Mouse (Mus musculus) liver, embryonic 16.5 days (tissue): ENCODE results near the gene Cd82. TPM values are rescaled to one million over a fixed set of nuclear protein-coding genes. Genes with fewer than 3 reads are reported as not detected.
A peak's percentile ranks its signal among the peaks of the same experiment; 100 is the strongest.

ENCODE experiments used
- ATAC-seq: fragments of 200-750 bp; cut with Nextera tagmentation; 2 replicates; pipeline ENCODE4 v1.8.0; 2017; ENCODE audit warnings: low read depth, mild to moderate bottlenecking, moderate number of reproducible peaks, moderate library complexity
- H3K27ac ChIP-seq: fragments of 300-500 bp; sonication (generic); 2 replicates; pipeline ENCODE4 v1.5.1; 2014; ENCODE audit warnings: mild to moderate bottlenecking, low read length
- H3K27me3 ChIP-seq: fragments of 300-500 bp; sonication (generic); 2 replicates; pipeline ENCODE4 v1.6.1; 2014; ENCODE audit warnings: low read depth, low read length, mixed read lengths; ENCODE audit not compliant: control insufficient read depth, insufficient read depth
- H3K36me3 ChIP-seq: fragments of 300-500 bp; sonication (generic); 2 replicates; pipeline ENCODE4 v1.6.1; 2014; ENCODE audit warnings: mild to moderate bottlenecking; ENCODE audit not compliant: control insufficient read depth, insufficient read depth
- H3K4me1 ChIP-seq: fragments of 300-500 bp; sonication (generic); 2 replicates; pipeline ENCODE4 v1.6.1; 2014; ENCODE audit warnings: low read depth, low read length, mixed read lengths; ENCODE audit not compliant: control insufficient read depth
- H3K4me2 ChIP-seq: fragments of 300-500 bp; sonication (generic); 2 replicates; pipeline ENCODE4 v1.6.1; 2014; ENCODE audit warnings: low read depth, low read length, mixed read lengths
- H3K4me3 ChIP-seq: fragments of 300-500 bp; sonication (generic); 2 replicates; pipeline ENCODE4 v1.5.1; 2014; ENCODE audit warnings: low read depth, mild to moderate bottlenecking, low read length
- H3K9ac ChIP-seq: fragments of 300-500 bp; sonication (generic); 2 replicates; pipeline ENCODE4 v1.6.1; 2014; ENCODE audit warnings: low read depth, low read length
- H3K9me3 ChIP-seq: fragments of 300-500 bp; sonication (generic); replicated peaks from 2 replicates; pipeline ENCODE4 v1.6.1; 2016; ENCODE audit warnings: low read length; ENCODE audit not compliant: control insufficient read depth
- WGBS: fragments of 180-500 bp; shearing (Covaris S2); extraction: QIAGEN DNeasy Blood & Tissue Kit; methylation state at CpG from one replicate; pipeline ENCODE4 v1.1.7; 2014; ENCODE audit not compliant: insufficient replicate concordance; 5-methylcytosine and 5-hydroxymethylcytosine counted together
- polyA plus RNA-seq: library from polyadenylated mRNA; unstranded; fragments of >200 nt; fragmentation: Nextera tagmentation; extraction: Ambion mirVana; gene quantifications from 2 replicates; pipeline ENCODE4 v1.2.1, GENCODE M21; 2015

Gene Cd82
- polyA plus RNA-seq, 1 experiment from 2014 or later: 112 TPM

DNA sequence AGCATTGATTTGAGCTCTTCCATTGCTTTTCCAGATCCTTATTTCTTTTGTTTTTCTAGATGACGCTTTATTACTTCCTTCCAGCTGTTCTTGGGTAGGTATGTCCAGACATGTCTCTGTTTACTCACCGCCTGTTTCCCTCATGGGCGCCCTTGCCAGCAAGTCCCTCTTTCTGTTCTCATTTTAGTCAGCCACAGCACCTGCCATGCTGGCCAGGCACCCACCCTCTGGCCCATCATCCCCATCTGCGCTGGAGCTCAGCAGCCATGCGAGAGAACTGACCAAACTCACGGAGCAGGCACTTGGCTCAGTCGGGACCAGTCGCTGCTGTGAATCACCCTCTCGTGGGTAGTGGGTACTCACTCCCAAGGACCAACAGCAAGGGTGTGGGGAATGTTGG is 11.0 kb upstream of the Cd82 start:
- Histone ChIP-seq H3K9ac (no peak overlapping the region), H3K4me3 (no peak overlapping the region), H3K27me3 (no peaks in the 10 kb centered on the region; the same call in 1 of the 2 replicates), H3K36me3 (no peaks in the 10 kb centered on the region), H3K27ac (no peak overlapping the region), H3K9me3 (no peaks in the 10 kb centered on the region), H3K4me2 (no peak overlapping the region), H3K4me1 (peaks cover 14% of the 10 kb centered on the region)
- ATAC-seq: no peak
- WGBS: 62% methylated on average over 9 of the region's 9 CpGs

- ATAC-seq: 0 out of 2 replicates have a peak, but pooled peaks have one; percentile 5
- no peaks in the 10 kb centered on the region for H3K36me3 ChIP-seq
- H3K9me3 ChIP-seq: no peaks in the 10 kb centered on the region
- H3K9ac ChIP-seq: peak overlapping the region; percentile 26; the same call in 1 of the 2 replicates
- H3K4me1 ChIP-seq: peaks cover 28% of the 10 kb centered on the region
- 0 out of 2 replicates have a peak overlapping the region, but pooled peaks have one; percentile 2 for H3K27ac ChIP-seq
- H3K4me2 ChIP-seq: peak overlapping the region; percentile 74
- H3K4me3 ChIP-seq: peak overlapping the region; percentile 55
- no peaks in the 10 kb centered on the region; the same call in 1 of the 2 replicates for H3K27me3 ChIP-seq
- WGBS: 18% methylated on average over 3 of the region's 3 CpGs
Measured at GRCm38 (mm10) chr2:93470849-93471576, 8.1 kb upstream of the Cd82 start.

GRCm38 (mm10) chr2:93470127-93470526 is 7.2 kb upstream of the Cd82 start:
- no peak overlapping the region for H3K27ac ChIP-seq
- H3K36me3 ChIP-seq: no peaks in the 10 kb centered on the region
- H3K4me1 ChIP-seq: peaks cover 34% of the 10 kb centered on the region
- 3% methylated on average over 9 of the region's 9 CpGs for WGBS
- H3K9ac ChIP-seq: peak overlapping the region; percentile 52
- H3K9me3 ChIP-seq: no peaks in the 10 kb centered on the region
- peak overlapping the region; percentile 55 for H3K4me3 ChIP-seq
- peak overlapping the region; percentile 74 for H3K4me2 ChIP-seq
- H3K27me3 ChIP-seq: no peaks in the 10 kb centered on the region
- ATAC-seq: peak; percentile 54

DNA sequence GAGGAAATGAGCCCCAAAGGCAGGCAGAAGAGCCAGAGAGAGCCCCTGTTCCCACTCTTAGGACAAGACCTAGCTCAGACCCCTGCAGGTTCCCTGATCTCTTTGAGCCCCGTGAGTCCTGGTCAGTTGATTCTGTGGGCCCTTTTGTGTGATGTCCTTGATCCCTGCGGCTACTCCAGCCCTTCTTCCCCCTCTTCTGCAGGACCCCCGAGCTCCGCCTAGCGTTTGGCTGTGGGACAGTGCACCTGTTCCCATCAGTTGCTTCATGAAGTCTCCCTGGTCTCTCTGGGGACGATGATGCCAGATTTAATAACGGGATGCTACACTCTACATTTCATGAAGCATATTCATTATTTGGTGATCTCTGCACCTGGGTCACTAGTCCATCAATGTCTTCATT is 6.2 kb upstream of the Cd82 start:
- ATAC-seq: no peak

DNA sequence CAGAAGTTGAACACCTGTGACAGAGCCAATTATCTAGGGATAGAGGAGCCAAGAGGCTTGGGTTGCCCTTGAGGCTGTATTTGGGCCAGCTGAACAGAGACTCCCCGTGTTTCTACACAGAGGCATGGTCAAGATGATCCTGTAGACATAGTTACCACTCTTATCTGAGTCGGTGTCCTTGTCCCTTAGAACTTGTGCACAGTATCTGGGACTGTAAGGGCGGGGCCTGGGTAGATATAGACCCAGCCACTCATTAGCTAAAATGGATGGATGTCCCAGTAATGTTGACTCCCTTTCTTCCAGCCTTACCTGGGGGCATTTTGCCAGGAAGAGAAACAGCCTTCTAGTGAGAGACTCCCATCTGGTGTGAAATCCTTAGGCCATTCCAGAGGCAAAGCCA is 3.4 kb upstream of the Cd82 start:
- no peaks in the 10 kb centered on the region for H3K9me3 ChIP-seq
- H3K9ac ChIP-seq: peak overlapping the region; percentile 39; the same call in 1 of the 2 replicates
- peaks cover 53% of the 10 kb centered on the region for H3K4me1 ChIP-seq
- peak; percentile 30 for ATAC-seq
- H3K4me2 ChIP-seq: peak overlapping the region; percentile 32
- peak overlapping the region; percentile 55 for H3K27ac ChIP-seq
- WGBS: 19% methylated on average over 3 of the region's 3 CpGs
- no peaks in the 10 kb centered on the region for H3K27me3 ChIP-seq
- no peaks in the 10 kb centered on the region for H3K36me3 ChIP-seq
- H3K4me3 ChIP-seq: no peak overlapping the region

More for the DNA sequence above, 6.2 kb upstream of the Cd82 start:
- H3K4me2 ChIP-seq: no peak overlapping the region
- WGBS: 9% methylated on average over 7 of the region's 7 CpGs
- H3K27ac ChIP-seq: no peak overlapping the region
- no peaks in the 10 kb centered on the region for H3K36me3 ChIP-seq
- H3K9ac ChIP-seq: no peak overlapping the region
- H3K27me3 ChIP-seq: no peaks in the 10 kb centered on the region
- H3K4me3 ChIP-seq: no peak overlapping the region
- no peaks in the 10 kb centered on the region for H3K9me3 ChIP-seq
- H3K4me1 ChIP-seq: peaks cover 36% of the 10 kb centered on the region

GRCm38 (mm10) chr2:93461869-93462714 is 848 bp downstream of the Cd82 start:
- H3K27ac ChIP-seq: peak overlapping the region; percentile 97
- no peaks in the 10 kb centered on the region; the same call in 1 of the 2 replicates for H3K36me3 ChIP-seq
- peaks cover 78% of the 10 kb centered on the region for H3K4me1 ChIP-seq
- H3K27me3 ChIP-seq: no peaks in the 10 kb centered on the region
- under 1% methylated on average over 41 of the region's 41 CpGs for WGBS
- peak overlapping the region; percentile 73 for H3K4me3 ChIP-seq
- H3K4me2 ChIP-seq: peak overlapping the region; percentile 92
- H3K9ac ChIP-seq: peak overlapping the region; percentile 81
- no peaks in the 10 kb centered on the region for H3K9me3 ChIP-seq
- peak; percentile 91 for ATAC-seq

DNA sequence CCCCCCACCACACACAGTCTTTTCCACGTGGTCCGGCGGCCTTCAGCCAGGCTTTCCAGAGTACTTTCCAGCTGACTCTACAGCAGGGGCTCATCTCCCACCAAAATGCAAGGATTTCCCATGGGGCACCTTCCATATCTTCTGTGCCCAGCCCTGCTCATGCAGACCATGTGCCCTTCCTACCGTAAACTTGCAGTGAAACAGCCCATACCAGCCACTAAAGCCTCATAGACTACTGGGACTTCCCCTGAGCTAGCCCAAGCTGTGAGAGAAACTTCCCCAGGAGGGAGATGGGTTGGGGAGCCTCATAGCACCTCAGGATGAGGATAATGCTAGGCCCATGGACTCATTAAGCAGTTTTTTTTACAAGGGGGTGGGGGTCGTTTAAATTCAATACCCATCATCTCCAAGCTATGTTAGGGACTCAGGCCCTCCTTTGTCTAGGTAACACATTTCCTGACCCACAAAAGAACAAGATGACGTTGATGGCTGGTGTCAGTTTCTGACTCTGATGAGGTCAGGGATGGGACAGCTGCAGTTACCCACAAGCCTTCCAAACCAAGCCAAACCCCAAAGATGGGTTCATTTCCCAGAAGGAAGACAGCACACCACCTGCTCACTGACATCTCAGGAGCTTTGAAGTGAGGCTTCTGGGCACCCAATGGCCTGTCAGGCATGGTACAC is 2.0 kb downstream of the Cd82 start:
- H3K9ac ChIP-seq: peak overlapping the region; percentile 81
- WGBS: 61% methylated on average over 6 of the region's 6 CpGs
- peak overlapping the region; percentile 97 for H3K27ac ChIP-seq
- no peaks in the 10 kb centered on the region; the same call in 1 of the 2 replicates for H3K36me3 ChIP-seq
- peaks cover 78% of the 10 kb centered on the region for H3K4me1 ChIP-seq
- no peak for ATAC-seq
- no peaks in the 10 kb centered on the region for H3K27me3 ChIP-seq
- peak overlapping the region; percentile 73 for H3K4me3 ChIP-seq
- H3K4me2 ChIP-seq: peak overlapping the region; percentile 92
- H3K9me3 ChIP-seq: no peaks in the 10 kb centered on the region

GRCm38 (mm10) chr2:93459208-93459920 is 3.6 kb downstream of the Cd82 start:
- 35% methylated on average over 7 of the region's 7 CpGs for WGBS
- peak overlapping the region; percentile 73 for H3K4me3 ChIP-seq

More at GRCm38 (mm10) chr2:93459208-93459920, 3.6 kb downstream of the Cd82 start:
- Histone ChIP-seq H3K9me3 (no peaks in the 10 kb centered on the region), H3K9ac (peak overlapping the region; percentile 81), H3K4me1 (peaks cover 86% of the 10 kb centered on the region), H3K36me3 (no peaks in the 10 kb centered on the region; the same call in 1 of the 2 replicates), H3K27me3 (no peaks in the 10 kb centered on the region), H3K4me2 (peak overlapping the region; percentile 92), H3K27ac (peak overlapping the region; percentile 95)
- no peak for ATAC-seq
